Mouse (Mus musculus) embryonic facial prominence, embryonic 13.5 days (tissue): ENCODE measurements around the gene N4bp3. TPM values are rescaled to one million over a fixed set of nuclear protein-coding genes. Genes with fewer than 3 reads are reported as not detected.
"Not testable (repeated sequence)": the region's sequence is repeated elsewhere in the genome, so short reads cannot be mapped to it uniquely, and the experiment has no call there.

Experiments
- ATAC-seq: fragments of 200-750 bp; cut with Nextera tagmentation; 2 replicates; pipeline ENCODE4 v1.8.0; 2017; ENCODE audit warnings: low read depth; ENCODE audit not compliant: insufficient number of reproducible peaks, insufficient read depth, low FRiP score, low TSS enrichment
- H3K27ac ChIP-seq: fragments of 300-500 bp; sonication (generic); 2 replicates; pipeline ENCODE4 v1.5.1; 2015; ENCODE audit warnings: moderate library complexity, mild to moderate bottlenecking, inconsistent platforms
- H3K27me3 ChIP-seq: fragments of 300-500 bp; sonication (generic); 2 replicates; pipeline ENCODE4 v1.6.1; 2015; ENCODE audit warnings: mild to moderate bottlenecking, inconsistent platforms
- H3K36me3 ChIP-seq: fragments of 300-500 bp; sonication (generic); 2 replicates; pipeline ENCODE4 v1.6.1; 2015; ENCODE audit warnings: mild to moderate bottlenecking, inconsistent platforms
- H3K4me1 ChIP-seq: fragments of 300-500 bp; sonication (generic); 2 replicates; pipeline ENCODE4 v1.6.1; 2015; ENCODE audit warnings: inconsistent platforms
- H3K4me2 ChIP-seq: fragments of 300-500 bp; sonication (generic); 2 replicates; pipeline ENCODE4 v1.6.1; 2015; ENCODE audit warnings: moderate library complexity, mild to moderate bottlenecking, inconsistent platforms
- H3K4me3 ChIP-seq: fragments of 300-500 bp; sonication (generic); 2 replicates; pipeline ENCODE4 v1.5.1; 2015; ENCODE audit warnings: mild to moderate bottlenecking, inconsistent platforms
- H3K9ac ChIP-seq: fragments of 300-500 bp; sonication (generic); 2 replicates; pipeline ENCODE4 v1.6.1; 2015; ENCODE audit warnings: mild to moderate bottlenecking, inconsistent platforms
- H3K9me3 ChIP-seq: fragments of 300-500 bp; sonication (generic); 2 replicates; pipeline ENCODE4 v1.6.1; 2016; ENCODE audit warnings: inconsistent platforms
- WGBS: fragments of 180-500 bp; shearing (Covaris S2); methylation state at CpG from one replicate; pipeline ENCODE4 v1.1.7; 2015; ENCODE audit warnings: mixed read lengths; 5-methylcytosine and 5-hydroxymethylcytosine counted together
- polyA plus RNA-seq: library from polyadenylated mRNA; unstranded; fragments of >200 nt; fragmentation: Nextera tagmentation; extraction: Ambion mirVana; gene quantifications from 2 replicates; pipeline ENCODE4 v1.2.1, GENCODE M21; 2015

N4bp3 gene
- polyA plus RNA-seq, 1 experiment from 2014 or later = 21.2 TPM

DNA sequence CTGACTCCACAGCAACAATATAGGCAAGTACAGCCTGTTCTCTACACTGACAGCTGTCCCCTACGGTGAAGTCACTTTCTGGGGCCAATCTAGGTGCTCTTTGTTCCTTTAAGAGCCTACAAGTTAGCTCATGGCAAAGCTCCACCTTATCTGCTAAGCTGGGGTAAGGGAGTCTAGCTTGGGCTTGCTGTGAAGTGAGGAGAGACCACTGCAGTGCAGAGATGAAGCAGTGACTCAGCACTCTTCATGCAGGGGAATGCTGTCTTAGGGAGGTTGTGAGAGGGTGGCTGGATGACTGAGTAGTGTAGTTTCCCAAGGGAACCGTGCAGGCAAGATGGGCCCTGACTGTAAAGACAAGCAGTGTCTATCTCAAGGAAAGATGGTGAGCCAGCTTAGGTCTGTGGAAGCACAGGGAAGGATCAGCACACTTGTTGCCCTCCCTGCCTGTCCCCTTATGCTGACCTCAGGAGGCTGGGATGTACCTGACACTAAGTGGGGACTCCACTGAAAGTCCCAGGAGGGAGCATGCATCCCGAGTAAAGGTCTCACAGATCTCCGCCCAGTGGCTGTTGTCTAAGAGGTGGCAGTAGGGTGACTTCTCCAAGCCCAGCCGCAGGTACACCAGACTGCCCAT, 25.3 kb downstream of the N4bp3 start:
- no peak for ATAC-seq
- WGBS = 83% methylated on average over 5 of the region's 5 CpGs
- H3K4me1 ChIP-seq = peaks cover 11% of the 10 kb centered on the region
- H3K9ac ChIP-seq = 0 out of 2 replicates have a peak overlapping the region, but pooled peaks have one; percentile 16
- H3K36me3 ChIP-seq = peaks cover 79% of the 10 kb centered on the region
- H3K27me3 ChIP-seq = no peaks in the 10 kb centered on the region
- H3K9me3 ChIP-seq = no peaks in the 10 kb centered on the region
- H3K27ac ChIP-seq = no peak overlapping the region
- no peak overlapping the region for H3K4me2 ChIP-seq
- H3K4me3 ChIP-seq = no peak overlapping the region

DNA sequence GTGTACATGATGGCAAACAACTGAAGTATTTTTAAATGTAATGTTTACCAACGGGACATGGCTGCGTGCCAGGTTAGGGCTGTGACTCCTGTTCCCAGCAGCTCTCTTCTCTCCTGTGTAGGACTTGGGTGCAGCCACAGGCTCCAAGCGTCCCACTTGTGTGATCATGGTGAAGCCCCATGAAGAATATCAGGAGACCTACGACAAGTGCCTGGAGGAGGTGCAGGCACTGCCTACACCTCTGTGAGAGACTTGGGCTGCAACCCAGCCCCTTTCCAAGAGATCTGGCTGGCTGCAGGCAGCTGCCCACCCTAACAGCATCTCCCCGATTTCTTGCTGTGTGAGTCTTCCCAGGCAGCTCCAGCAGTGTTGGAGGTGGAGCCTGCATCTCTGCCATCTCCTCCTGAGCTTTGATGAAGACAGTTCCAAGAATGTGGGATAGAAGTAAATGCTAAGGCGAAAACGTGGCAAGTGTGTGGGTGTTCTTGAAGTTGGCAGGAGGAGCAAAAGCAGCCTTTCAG, 27.6 kb downstream of the N4bp3 start:
- peaks cover 67% of the 10 kb centered on the region for H3K36me3 ChIP-seq
- ATAC-seq = no peak
- 82% methylated on average over 7 of the region's 7 CpGs for WGBS

DNA sequence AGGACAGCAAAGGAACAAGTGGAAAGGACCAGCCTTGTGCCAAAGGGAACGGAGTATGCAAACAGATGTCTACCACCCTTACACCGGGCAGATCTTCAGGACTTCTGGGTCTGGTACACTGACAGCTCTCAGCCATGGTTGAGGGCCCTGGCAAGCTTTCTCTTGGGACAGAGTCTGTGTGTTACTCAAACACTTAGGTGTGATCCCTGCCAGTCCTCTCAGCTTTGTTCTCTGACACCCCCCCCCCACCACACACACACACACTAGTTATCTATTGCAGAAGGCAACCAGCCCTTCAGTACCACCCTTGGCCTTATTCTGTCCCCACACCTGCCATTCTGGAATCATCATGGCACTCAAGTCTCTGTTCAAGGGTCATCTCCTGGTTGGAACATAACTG, 28.9 kb downstream of the N4bp3 start:
- ATAC-seq = no peak
- Histone ChIP-seq H3K9ac (no peak overlapping the region), H3K4me1 (peaks cover 13% of the 10 kb centered on the region), H3K4me2 (no peak overlapping the region), H3K36me3 (peaks cover 54% of the 10 kb centered on the region), H3K4me3 (no peak overlapping the region), H3K9me3 (no peaks in the 10 kb centered on the region), H3K27me3 (no peaks in the 10 kb centered on the region), H3K27ac (no peak overlapping the region)
- 90% methylated on average over 2 of the region's 2 CpGs for WGBS

More for the DNA sequence above, 27.6 kb downstream of the N4bp3 start:
- peaks cover 13% of the 10 kb centered on the region for H3K4me1 ChIP-seq
- H3K9ac ChIP-seq = no peak overlapping the region
- no peaks in the 10 kb centered on the region for H3K27me3 ChIP-seq
- H3K4me3 ChIP-seq = no peak overlapping the region
- H3K27ac ChIP-seq = no peak overlapping the region
- no peak overlapping the region for H3K4me2 ChIP-seq
- H3K9me3 ChIP-seq = no peaks in the 10 kb centered on the region

DNA sequence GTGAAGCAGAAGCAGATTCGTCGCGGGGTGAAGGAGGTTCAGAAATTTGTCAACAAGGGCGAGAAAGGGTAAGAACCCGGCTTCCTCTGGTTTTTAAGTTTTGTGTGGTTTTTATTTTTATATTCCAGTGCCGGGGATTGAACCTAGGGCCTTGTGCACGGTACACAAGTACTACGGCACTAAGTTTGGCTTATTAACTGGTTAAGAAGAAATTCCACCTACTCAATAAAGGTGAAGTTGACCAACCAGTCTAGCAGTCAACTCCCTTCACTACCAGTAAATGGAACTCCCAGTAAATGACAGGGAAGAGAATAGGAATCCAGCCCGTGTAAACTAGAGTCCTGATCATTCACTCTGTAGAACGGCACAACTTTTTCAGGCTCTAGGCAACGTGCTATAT, 30.6 kb downstream of the N4bp3 start:
- Histone ChIP-seq H3K4me2 (peak overlapping the region; percentile 72), H3K27ac (no peak overlapping the region), H3K9me3 (no peaks in the 10 kb centered on the region), H3K4me1 (peaks cover 23% of the 10 kb centered on the region), H3K27me3 (no peaks in the 10 kb centered on the region), H3K36me3 (peaks cover 39% of the 10 kb centered on the region), H3K9ac (peak overlapping the region; percentile 80), H3K4me3 (peak overlapping the region; percentile 83)
- ATAC-seq = no peak
- WGBS = 1% methylated on average over 11 of the region's 11 CpGs

DNA sequence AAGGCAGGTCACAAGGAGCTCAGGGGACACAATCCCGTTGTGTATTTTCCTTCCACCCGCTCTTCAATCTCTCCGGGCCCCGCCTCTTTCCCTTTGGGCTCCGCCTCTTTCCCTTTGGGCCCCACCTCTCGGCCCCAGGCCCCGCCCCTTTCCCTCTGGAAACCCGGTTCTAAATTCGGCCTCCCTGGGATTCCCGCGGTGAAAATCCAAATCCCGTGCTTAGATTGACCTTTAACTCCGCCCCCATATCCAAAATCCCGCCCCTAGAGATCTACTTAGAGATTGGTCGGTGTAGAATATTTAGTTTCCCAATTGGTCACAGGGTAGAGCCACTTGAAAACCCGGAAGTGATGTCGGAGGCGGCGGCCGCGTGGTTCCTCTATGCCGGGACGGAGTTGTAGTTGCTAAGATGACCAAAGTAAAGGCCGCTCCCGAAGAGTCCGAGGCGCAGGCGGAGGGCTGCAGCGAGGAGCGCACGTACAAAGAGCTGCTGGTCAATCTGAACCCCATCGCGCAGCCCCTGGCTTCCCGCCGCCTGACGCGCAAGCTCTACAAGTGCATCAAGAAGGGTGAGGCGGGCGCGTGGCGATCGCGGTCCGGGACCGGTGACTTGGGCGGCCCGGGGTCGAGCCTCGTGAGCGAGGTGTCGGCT, 31.1 kb downstream of the N4bp3 start, which contains the start of gene Nhp2:
Nhp2 (plus strand) TSS at position 327 of the 652 bp plus-strand sequence.
- WGBS = under 1% methylated on average over 51 of the region's 51 CpGs
- peaks cover 34% of the 10 kb centered on the region for H3K36me3 ChIP-seq
- peak; percentile 89 for ATAC-seq
- H3K4me2 ChIP-seq = peak within 1 kb of the TSS; percentile 72
- no peak within 1 kb of the TSS for H3K27ac ChIP-seq
- H3K9ac ChIP-seq = peak within 1 kb of the TSS; percentile 80
- H3K27me3 ChIP-seq = no peaks in the 10 kb centered on the region
- peak within 1 kb of the TSS; percentile 83 for H3K4me3 ChIP-seq
- H3K9me3 ChIP-seq = no peaks in the 10 kb centered on the region
- H3K4me1 ChIP-seq = peaks cover 28% of the 10 kb centered on the region

DNA sequence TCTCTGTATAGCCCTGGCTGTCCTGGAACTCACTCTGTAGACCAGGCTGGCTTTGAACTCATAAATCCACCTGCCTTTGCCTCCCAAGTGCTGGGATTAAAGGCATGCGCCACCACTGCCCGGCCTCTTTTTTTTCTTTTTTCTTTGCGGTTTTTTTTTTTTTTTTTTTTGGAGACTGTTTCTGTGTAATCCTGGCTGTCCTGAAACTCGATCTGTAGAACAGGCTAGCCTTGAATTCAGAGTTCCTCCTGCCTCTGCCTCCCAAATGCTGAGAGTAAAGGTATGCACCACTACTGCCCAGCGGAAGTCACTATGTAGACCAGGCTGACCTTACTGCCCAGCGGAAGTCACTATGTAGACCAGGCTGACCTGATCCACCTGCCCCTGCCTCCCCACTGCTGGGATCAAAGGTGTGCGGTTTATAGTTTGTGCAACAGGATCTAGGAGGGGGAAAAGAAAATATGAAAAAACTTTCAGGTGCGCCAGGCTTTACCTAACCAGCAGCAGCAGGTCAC, 31.7 kb downstream of the N4bp3 start:
- Histone ChIP-seq H3K9me3 (no peaks in the 10 kb centered on the region), H3K4me1 (peaks cover 31% of the 10 kb centered on the region), H3K36me3 (peaks cover 28% of the 10 kb centered on the region), H3K27ac (no peak overlapping the region), H3K9ac (peak overlapping the region; percentile 80; the same call in 1 of the 2 replicates), H3K27me3 (no peaks in the 10 kb centered on the region), H3K4me3 (peak overlapping the region; percentile 83), H3K4me2 (peak overlapping the region; percentile 72)
- 58% methylated on average over 8 of the region's 8 CpGs for WGBS
- ATAC-seq = no peak

DNA sequence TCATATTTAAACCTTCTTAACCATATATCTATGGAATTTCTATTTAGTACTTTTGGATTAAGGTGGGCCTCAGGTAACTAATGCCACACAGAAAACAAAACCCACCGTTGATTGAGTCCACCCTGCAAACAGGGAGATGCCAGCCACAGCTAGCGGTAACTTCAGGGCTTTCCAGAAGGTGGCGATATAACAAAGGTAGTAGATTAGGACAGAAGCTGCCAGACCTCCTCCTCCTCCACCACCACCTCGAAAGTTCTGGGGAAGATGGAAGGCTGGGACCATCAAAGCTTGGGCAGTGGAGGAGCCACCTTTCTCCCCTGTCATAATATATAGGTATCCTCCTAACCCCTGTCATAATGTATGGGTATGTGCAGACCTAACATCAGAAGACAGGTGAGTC, 32.9 kb downstream of the N4bp3 start:
- Histone ChIP-seq H3K9ac (no peak overlapping the region), H3K27me3 (no peaks in the 10 kb centered on the region), H3K27ac (no peak overlapping the region), H3K36me3 (peaks cover 15% of the 10 kb centered on the region), H3K4me2 (no peak overlapping the region), H3K4me3 (no peak overlapping the region), H3K9me3 (no peaks in the 10 kb centered on the region), H3K4me1 (peaks cover 31% of the 10 kb centered on the region)
- no peak for ATAC-seq
- 5% methylated on average over 4 of the region's 4 CpGs for WGBS

DNA sequence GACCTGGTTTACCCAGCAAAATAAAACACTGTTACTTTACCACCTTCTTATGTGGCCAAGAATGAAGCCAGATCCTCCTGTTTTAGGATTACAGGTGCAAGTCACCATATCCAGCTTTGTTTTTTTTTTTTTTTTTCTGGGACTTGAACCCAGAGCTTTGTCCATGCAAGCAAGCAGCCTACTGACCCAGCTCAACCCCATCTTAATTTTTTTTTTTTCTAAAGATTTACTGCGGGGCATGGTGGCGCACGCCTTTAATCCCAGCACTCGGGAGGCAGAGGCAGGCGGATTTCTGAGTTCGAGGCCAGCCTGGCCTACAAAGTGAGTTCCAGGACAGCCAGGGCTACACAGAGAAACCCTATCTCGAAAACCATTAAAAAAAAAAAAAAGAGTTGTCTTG, 34.5 kb downstream of the N4bp3 start:
- H3K4me2 ChIP-seq = peak overlapping the region; percentile 73
- peaks cover 28% of the 10 kb centered on the region for H3K4me1 ChIP-seq
- H3K4me3 ChIP-seq = peak overlapping the region; percentile 45
- not testable (repeated sequence) for H3K27me3 ChIP-seq, H3K36me3 ChIP-seq, H3K9me3 ChIP-seq, ATAC-seq
- H3K27ac ChIP-seq = peak overlapping the region; percentile 85; the same call in 1 of the 2 replicates
- WGBS = 89% methylated on average over 7 of the region's 7 CpGs
- peak overlapping the region; percentile 77 for H3K9ac ChIP-seq

DNA sequence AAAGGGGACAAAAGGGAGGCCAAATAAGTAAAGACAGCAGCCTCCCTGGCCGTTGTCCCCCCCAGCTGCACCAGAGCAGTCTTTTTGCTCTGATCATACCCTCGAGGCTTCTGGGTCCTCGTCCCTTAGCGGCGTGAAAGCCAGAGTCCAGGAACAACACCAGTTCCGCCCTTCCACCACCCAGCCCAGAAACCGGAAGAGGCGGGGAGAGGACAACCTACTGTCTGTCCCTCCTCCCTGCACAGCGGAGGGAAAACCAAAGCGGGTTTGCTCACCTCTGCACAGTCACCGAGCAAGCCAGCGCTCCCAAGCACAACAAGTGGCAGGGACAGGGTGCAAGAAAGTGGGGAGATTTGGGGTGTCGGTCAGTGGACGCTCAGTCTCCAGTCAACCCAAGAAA, 35.0 kb downstream of the N4bp3 start:
- Histone ChIP-seq H3K27me3 (no peaks in the 10 kb centered on the region), H3K9ac (peak overlapping the region; percentile 77), H3K36me3 (no peaks in the 10 kb centered on the region), H3K27ac (peak overlapping the region; percentile 85), H3K4me2 (peak overlapping the region; percentile 73), H3K4me1 (peaks cover 23% of the 10 kb centered on the region), H3K4me3 (peak overlapping the region; percentile 45), H3K9me3 (no peaks in the 10 kb centered on the region)
- no peak for ATAC-seq
- 1% methylated on average over 14 of the region's 14 CpGs for WGBS

DNA sequence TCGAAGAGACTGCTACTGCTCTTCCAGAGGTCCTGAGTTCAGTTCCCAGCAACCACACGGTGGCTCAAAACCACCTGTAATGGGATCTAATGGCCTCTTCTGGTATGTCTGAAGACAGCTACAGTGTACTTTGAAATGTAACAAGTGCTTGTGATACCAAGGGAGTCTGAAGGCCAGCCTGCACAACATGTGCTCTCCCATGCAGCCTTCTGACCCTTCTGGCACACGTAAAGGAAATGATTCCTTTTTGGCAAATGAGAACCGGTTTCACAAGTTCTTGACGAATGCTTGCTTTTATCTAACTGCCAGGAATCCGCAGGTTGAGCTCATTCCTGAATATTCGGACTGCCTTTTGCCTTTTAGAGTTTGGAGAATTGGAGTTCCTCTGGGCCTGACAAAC, 35.5 kb downstream of the N4bp3 start:
- no peak for ATAC-seq
- Histone ChIP-seq H3K9ac (peak overlapping the region; percentile 77), H3K27me3 (no peaks in the 10 kb centered on the region), H3K9me3 (no peaks in the 10 kb centered on the region), H3K27ac (peak overlapping the region; percentile 85), H3K4me2 (peak overlapping the region; percentile 73), H3K36me3 (no peaks in the 10 kb centered on the region), H3K4me3 (peak overlapping the region; percentile 45), H3K4me1 (peaks cover 18% of the 10 kb centered on the region)
- 41% methylated on average over 7 of the region's 7 CpGs for WGBS

DNA sequence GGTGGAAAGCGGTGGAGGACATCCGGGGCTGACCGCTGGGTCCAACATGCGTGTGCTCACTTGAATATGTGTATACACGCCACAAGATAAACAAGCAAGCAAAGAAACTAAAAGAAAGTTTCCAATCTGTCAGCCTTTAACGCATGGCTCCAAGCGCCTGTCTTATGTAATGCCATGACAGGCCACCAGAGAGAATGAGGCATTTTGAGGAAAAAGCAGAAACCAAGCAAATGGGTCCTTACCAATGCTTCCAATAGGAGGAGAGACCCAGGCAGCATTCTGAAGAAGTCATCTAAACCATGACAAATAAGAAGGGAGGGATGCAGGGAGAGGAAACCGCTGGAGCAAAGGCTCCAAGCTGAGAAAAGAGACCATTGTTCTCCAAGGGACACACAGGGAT, 36.4 kb downstream of the N4bp3 start:
- H3K36me3 ChIP-seq = no peaks in the 10 kb centered on the region
- whole genome bisulfite sequencing = 75% methylated on average over 8 of the region's 8 CpGs
- H3K9ac ChIP-seq = 0 out of 2 replicates have a peak overlapping the region, but pooled peaks have one; percentile 77
- H3K4me1 ChIP-seq = peaks cover 18% of the 10 kb centered on the region
- no peak for ATAC-seq
- H3K27me3 ChIP-seq = no peaks in the 10 kb centered on the region
- no peak overlapping the region for H3K4me2 ChIP-seq
- H3K9me3 ChIP-seq = no peaks in the 10 kb centered on the region
- no peak overlapping the region for H3K4me3 ChIP-seq
- 0 out of 2 replicates have a peak overlapping the region, but pooled peaks have one; percentile 85 for H3K27ac ChIP-seq
